ENCODE assay signal across 9 mouse cellular contexts in the genomic region with DNA sequence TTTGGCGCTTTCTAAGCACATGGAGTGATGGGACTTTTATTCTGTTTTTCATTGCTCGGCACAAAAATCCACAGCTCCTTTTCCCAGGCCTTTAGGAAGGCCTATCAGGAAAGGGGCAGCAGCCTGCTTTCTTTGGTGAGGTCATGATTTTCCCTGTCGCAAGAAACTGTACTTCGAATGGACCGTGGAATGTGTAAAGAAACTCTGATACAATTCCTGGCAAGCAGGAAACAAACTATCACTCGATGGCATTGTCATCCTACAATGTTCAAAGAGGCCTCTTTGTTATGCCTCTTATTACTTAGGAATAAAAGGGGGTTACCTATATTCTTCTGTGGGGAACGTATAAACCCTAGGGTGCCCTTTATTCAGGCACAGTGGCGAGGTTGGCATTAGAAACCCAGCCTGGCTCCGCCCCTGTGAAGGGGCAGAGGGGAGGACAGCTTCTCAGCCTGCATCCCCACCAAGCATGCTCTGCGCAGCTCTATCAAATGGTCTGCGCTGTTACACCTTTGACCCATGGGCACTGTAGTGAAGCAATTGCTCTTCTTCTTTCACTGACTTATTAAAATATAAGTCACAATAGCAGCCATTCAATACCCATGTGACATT.
DNase-seq lines count a peak whose midpoint lies in the region; ATAC-seq and TF ChIP-seq lines count a peak whose summit lies in the region.
"Had no signal": no experiment of that assay in that cellular context is flagged by ENCODE, and none has a peak within 500 bp of the region (broad histone marks: within the 10 kb centered on the region; RNA-seq: fewer than 3 reads in every experiment).

No protein-coding gene starts in this region.

- H3K27ac ChIP-seq in lung, embryonic 14.5 days (ENCODE audit: low read depth) = peak overlapping the region; percentile 75
- H3K27ac ChIP-seq in forebrain, embryonic 14.5 days (ENCODE audit: low read depth, low read length) = peak overlapping the region; percentile 94
- peak overlapping the region; percentile 71 for H3K27ac ChIP-seq in hindbrain, postnatal 0 days
- peak overlapping the region; percentile 69; the same call in 1 of the 2 replicates for H3K27ac ChIP-seq in neural tube, embryonic 15.5 days (replicated peaks)
- no peak overlapping the region for H3K27ac ChIP-seq in layer of hippocampus, adult 2 months
- H3K27ac ChIP-seq: gastrocnemius, adult 2 months had no signal

- DNase-seq in lung, embryonic 14.5 days = no peak
- no peak for DNase-seq in lung, postnatal 36 days
- DNase-seq in forebrain, embryonic 14.5 days (ENCODE audit: low spot score) = no peak
- no peak for DNase-seq in hindbrain, postnatal 0 days (ENCODE audit: low spot score)
- DNase-seq in natural killer cell, adult 2 months (ENCODE audit: low spot score in 2 of 2) = no peak
- no peak for DNase-seq in layer of hippocampus, adult 2 months (ENCODE audit: low spot score in 2 of 2)
- DNase-seq: gastrocnemius, adult 2 months; thymus, postnatal 14 days had no signal

- H3K4me3 ChIP-seq in lung, embryonic 14.5 days (ENCODE audit: low read depth, low read length) = no peak overlapping the region
- H3K4me3 ChIP-seq in forebrain, embryonic 14.5 days (ENCODE audit: low read depth, low read length) = no peak overlapping the region
- H3K4me3 ChIP-seq in hindbrain, postnatal 0 days (ENCODE audit: low read length) = no peak overlapping the region
- H3K4me3 ChIP-seq in neural tube, embryonic 15.5 days (replicated peaks) = no peak overlapping the region
- no peak overlapping the region for H3K4me3 ChIP-seq in layer of hippocampus, adult 2 months
- H3K4me3 ChIP-seq: gastrocnemius, adult 2 months had no signal

- no peaks in the 10 kb centered on the region for H3K9me3 ChIP-seq in lung, embryonic 14.5 days (ENCODE audit: low read depth, low read length)
- H3K9me3 ChIP-seq in forebrain, embryonic 14.5 days (replicated peaks; ENCODE audit: control insufficient read depth, low read length) = no peaks in the 10 kb centered on the region
- H3K9me3 ChIP-seq in hindbrain, postnatal 0 days (ENCODE audit: low read length) = no peaks in the 10 kb centered on the region
- H3K9me3 ChIP-seq in neural tube, embryonic 15.5 days (replicated peaks) = no peaks in the 10 kb centered on the region

- H3K9ac ChIP-seq in lung, embryonic 14.5 days = no peak overlapping the region
- H3K9ac ChIP-seq in forebrain, embryonic 14.5 days (ENCODE audit: low read length) = peak overlapping the region; percentile 38; the same call in 1 of the 2 replicates
- no peak overlapping the region for H3K9ac ChIP-seq in hindbrain, postnatal 0 days (replicated peaks; ENCODE audit: low read length)
- H3K9ac ChIP-seq in neural tube, embryonic 15.5 days (replicated peaks) = no peak overlapping the region

- no peak overlapping the region for H3K4me2 ChIP-seq in lung, embryonic 14.5 days
- H3K4me2 ChIP-seq in forebrain, embryonic 14.5 days (ENCODE audit: low read length) = 0 out of 2 replicates have a peak overlapping the region, but pooled peaks have one; percentile 38
- H3K4me2 ChIP-seq in hindbrain, postnatal 0 days (ENCODE audit: low read depth, low read length) = peak overlapping the region; percentile 13; the same call in 1 of the 2 replicates
- no peak overlapping the region for H3K4me2 ChIP-seq in neural tube, embryonic 15.5 days

- no peak; the same call in 1 of the 2 replicates for ATAC-seq in lung, embryonic 14.5 days (ENCODE audit: insufficient read depth)
- ATAC-seq in forebrain, embryonic 14.5 days = peak; percentile 18
- no peak for ATAC-seq in hindbrain, postnatal 0 days
- ATAC-seq in neural tube, embryonic 15.5 days (ENCODE audit: low FRiP score) = no peak

- H3K36me3 ChIP-seq in lung, embryonic 14.5 days (ENCODE audit: insufficient read depth) = no peaks in the 10 kb centered on the region
- H3K36me3 ChIP-seq in forebrain, embryonic 14.5 days (ENCODE audit: control insufficient read depth, insufficient read depth, low read length) = no peaks in the 10 kb centered on the region
- H3K36me3 ChIP-seq in hindbrain, postnatal 0 days (ENCODE audit: insufficient read depth, low read length) = no peaks in the 10 kb centered on the region
- H3K36me3 ChIP-seq in neural tube, embryonic 15.5 days = no peaks in the 10 kb centered on the region

- no peaks in the 10 kb centered on the region for H3K27me3 ChIP-seq in lung, embryonic 14.5 days (ENCODE audit: insufficient read depth, low read length)
- no peaks in the 10 kb centered on the region for H3K27me3 ChIP-seq in forebrain, embryonic 14.5 days (replicated peaks; ENCODE audit: control insufficient read depth, insufficient read depth, low read length)
- H3K27me3 ChIP-seq in hindbrain, postnatal 0 days (ENCODE audit: insufficient read depth, low read length) = no peaks in the 10 kb centered on the region
- H3K27me3 ChIP-seq in neural tube, embryonic 15.5 days (replicated peaks) = no peaks in the 10 kb centered on the region

- TF ChIP-seq CTCF in lung, embryonic 14.5 days (IDR thresholded peaks at IDR 0.05; ENCODE audit: low read depth) = no peak
- no peak for TF ChIP-seq CTCF in hindbrain, postnatal 0 days (IDR thresholded peaks at IDR 0.05; ENCODE audit: low read depth)
- TF ChIP-seq CTCF in layer of hippocampus, adult 2 months (conservative IDR thresholded peaks at IDR 0.05) = no peak

- WGBS in lung, embryonic 14.5 days = 38% methylated on average over 11 of the region's 11 CpGs
- WGBS in forebrain, embryonic 14.5 days = 11% methylated on average over 11 of the region's 11 CpGs
- WGBS in hindbrain, postnatal 0 days = 26% methylated on average over 11 of the region's 11 CpGs
- WGBS in neural tube, embryonic 15.5 days = 21% methylated on average over 11 of the region's 11 CpGs

- peaks cover 9% of the 10 kb centered on the region for H3K4me1 ChIP-seq in lung, embryonic 14.5 days (ENCODE audit: insufficient read depth)
- H3K4me1 ChIP-seq in forebrain, embryonic 14.5 days (ENCODE audit: control insufficient read depth, insufficient read depth, low read length) = peaks cover 26% of the 10 kb centered on the region
- H3K4me1 ChIP-seq in hindbrain, postnatal 0 days (ENCODE audit: insufficient read depth, low read length) = peaks cover 9% of the 10 kb centered on the region
- peaks cover 16% of the 10 kb centered on the region for H3K4me1 ChIP-seq in neural tube, embryonic 15.5 days

Comparison
In these comparisons a context has a peak if more than half of its experiments do, and no peak if none do; other contexts are left out.
1. H3K4me2 ChIP-seq: peak in forebrain, embryonic 14.5 days (single experiment) and hindbrain, postnatal 0 days (single experiment); none in lung, embryonic 14.5 days (single experiment) and neural tube, embryonic 15.5 days (single experiment).